Mouse (Mus musculus) retina, postnatal 7 days (tissue): ENCODE data around the gene Ndfip2.

Experiments
- DNase-seq: peaks from one replicate; pipeline ENCODE4 v3.0.0-alpha.2; 2012; ENCODE audit warnings: low read depth, low spot score

Gene Ndfip2

GRCm38 (mm10) chr14:105258379-105259034 is at the start of gene Ndfip2:
Gene Ndfip2, plus strand, starts transcription at chr14:105258573.
- DNase-seq = peak; percentile 83

- no peak for DNase-seq
Measured at GRCm38 (mm10) chr14:105219525-105220376, 38.6 kb upstream of the Ndfip2 start.

GRCm38 (mm10) chr14:105222240-105222639 is 36.1 kb upstream of the Ndfip2 start:
- no peak for DNase-seq

GRCm38 (mm10) chr14:105225790-105226189 is 32.6 kb upstream of the Ndfip2 start:
- DNase-seq = no peak

GRCm38 (mm10) chr14:105232421-105232820 is 26.0 kb upstream of the Ndfip2 start:
- DNase-seq = peak; percentile 2

- DNase-seq = no peak
Measured at GRCm38 (mm10) chr14:105236596-105236995, 21.8 kb upstream of the Ndfip2 start.

- DNase-seq = no peak
Measured at GRCm38 (mm10) chr14:105237736-105238135, 20.6 kb upstream of the Ndfip2 start.

GRCm38 (mm10) chr14:105238450-105239038 is 19.8 kb upstream of the Ndfip2 start:
- no peak for DNase-seq

GRCm38 (mm10) chr14:105240120-105240519 is 18.3 kb upstream of the Ndfip2 start:
- no peak for DNase-seq

- no peak for DNase-seq
Measured at GRCm38 (mm10) chr14:105243805-105244443, 14.4 kb upstream of the Ndfip2 start.

- DNase-seq = no peak
Measured at GRCm38 (mm10) chr14:105251038-105251437, 7.3 kb upstream of the Ndfip2 start.

GRCm38 (mm10) chr14:105253304-105253703 is 5.1 kb upstream of the Ndfip2 start:
- DNase-seq = no peak

GRCm38 (mm10) chr14:105254401-105254800 is 4.0 kb upstream of the Ndfip2 start:
- no peak for DNase-seq

- DNase-seq = no peak
Measured at GRCm38 (mm10) chr14:105255620-105256019, 2.8 kb upstream of the Ndfip2 start.

GRCm38 (mm10) chr14:105259035-105259880 is 885 bp downstream of the Ndfip2 start:
- no peak for DNase-seq

GRCm38 (mm10) chr14:105262923-105263322 is 4.5 kb downstream of the Ndfip2 start:
- DNase-seq = no peak

- DNase-seq = no peak
Measured at GRCm38 (mm10) chr14:105267095-105267494, 8.7 kb downstream of the Ndfip2 start.

- no peak for DNase-seq
Measured at GRCm38 (mm10) chr14:105272030-105272429, 13.7 kb downstream of the Ndfip2 start.

- no peak for DNase-seq
Measured at GRCm38 (mm10) chr14:105272539-105272938, 14.2 kb downstream of the Ndfip2 start.

- DNase-seq = no peak
Measured at GRCm38 (mm10) chr14:105275196-105275595, 16.8 kb downstream of the Ndfip2 start.

GRCm38 (mm10) chr14:105277277-105277676 is 18.9 kb downstream of the Ndfip2 start:
- no peak for DNase-seq
